Mouse (Mus musculus) midbrain, embryonic 15.5 days (tissue): ENCODE data around the gene Mrtfa. TPM values are rescaled to one million over a fixed set of nuclear protein-coding genes. Genes with fewer than 3 reads are reported as not detected.
A peak's percentile ranks its signal among the peaks of the same experiment; 100 is the strongest.

Source experiments
- ATAC-seq: fragments of 200-750 bp; cut with Nextera tagmentation; replicated peaks from 2 replicates; pipeline ENCODE4 v1.8.0; 2017; ENCODE audit warnings: moderate TSS enrichment
- H3K27ac ChIP-seq: fragments of 300-500 bp; sonication (generic); 2 replicates; pipeline ENCODE4 v1.5.1; 2015; ENCODE audit warnings: mild to moderate bottlenecking, inconsistent platforms
- H3K27me3 ChIP-seq: fragments of 300-500 bp; sonication (generic); replicated peaks from 2 replicates; pipeline ENCODE4 v1.6.1; 2015; ENCODE audit warnings: inconsistent platforms
- H3K36me3 ChIP-seq: fragments of 300-500 bp; sonication (generic); replicated peaks from 2 replicates; pipeline ENCODE4 v1.6.1; 2015; ENCODE audit warnings: inconsistent platforms
- H3K4me1 ChIP-seq: fragments of 300-500 bp; sonication (generic); 2 replicates; pipeline ENCODE4 v1.6.1; 2015; ENCODE audit warnings: inconsistent platforms
- H3K4me2 ChIP-seq: fragments of 300-500 bp; sonication (generic); 2 replicates; pipeline ENCODE4 v1.6.1; 2015; ENCODE audit warnings: inconsistent platforms, mild to moderate bottlenecking, moderate library complexity
- H3K4me3 ChIP-seq: fragments of 300-500 bp; sonication (generic); 2 replicates; pipeline ENCODE4 v1.5.1; 2015; ENCODE audit warnings: mild to moderate bottlenecking, inconsistent platforms
- H3K9ac ChIP-seq: fragments of 300-500 bp; sonication (generic); 2 replicates; pipeline ENCODE4 v1.6.1; 2015; ENCODE audit warnings: mild to moderate bottlenecking, inconsistent platforms
- H3K9me3 ChIP-seq: fragments of 300-500 bp; sonication (generic); 2 replicates; pipeline ENCODE4 v1.6.1; 2016; ENCODE audit warnings: inconsistent platforms
- WGBS: fragments of 180-500 bp; shearing (Covaris S2); methylation state at CpG from one replicate; pipeline ENCODE4 v1.1.7; 2015; ENCODE audit warnings: mixed read lengths; 5-methylcytosine and 5-hydroxymethylcytosine counted together
- polyA plus RNA-seq: library from polyadenylated mRNA; unstranded; fragments of >200 nt; fragmentation: Nextera tagmentation; extraction: Ambion mirVana; gene quantifications from 2 replicates; pipeline ENCODE4 v1.2.1, GENCODE M21; 2015

The Mrtfa gene
- polyA plus RNA-seq, 1 experiment from 2014 or later: 34.4 TPM

DNA sequence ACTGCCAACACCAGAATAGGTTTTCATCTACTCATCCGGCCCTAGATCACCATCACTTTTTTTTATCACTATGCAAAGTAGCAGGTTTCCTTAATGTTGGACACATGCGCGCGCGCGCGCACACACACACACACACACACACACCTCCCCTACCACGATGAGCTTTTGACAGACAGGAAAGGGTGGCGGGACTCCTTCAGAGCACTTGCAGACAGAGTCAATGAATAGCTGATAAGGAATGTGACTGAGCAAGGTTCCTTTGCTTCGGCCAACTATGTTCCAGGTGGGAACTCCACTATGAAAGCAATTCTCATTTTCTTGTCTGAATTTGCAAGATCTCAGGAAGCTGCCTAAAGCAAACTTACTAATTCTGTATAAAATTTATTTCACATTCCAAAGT is 22.7 kb downstream of the Mrtfa start:
- Histone ChIP-seq H3K4me1 (no peaks in the 10 kb centered on the region), H3K4me2 (no peak overlapping the region), H3K9me3 (no peaks in the 10 kb centered on the region), H3K27me3 (no peaks in the 10 kb centered on the region), H3K27ac (no peak overlapping the region), H3K9ac (no peak overlapping the region), H3K4me3 (no peak overlapping the region), H3K36me3 (no peaks in the 10 kb centered on the region)
- WGBS: 94% methylated on average over 10 of the region's 10 CpGs
- ATAC-seq: no peak

- Histone ChIP-seq H3K9ac (no peak overlapping the region), H3K27me3 (no peaks in the 10 kb centered on the region), H3K4me3 (no peak overlapping the region), H3K4me1 (no peaks in the 10 kb centered on the region), H3K4me2 (no peak overlapping the region), H3K9me3 (no peaks in the 10 kb centered on the region), H3K36me3 (no peaks in the 10 kb centered on the region), H3K27ac (no peak overlapping the region)
- ATAC-seq: no peak
- WGBS: 90% methylated on average over 5 of the region's 5 CpGs
Measured at GRCm38 (mm10) chr15:81166291-81166690, 24.3 kb downstream of the Mrtfa start.

DNA sequence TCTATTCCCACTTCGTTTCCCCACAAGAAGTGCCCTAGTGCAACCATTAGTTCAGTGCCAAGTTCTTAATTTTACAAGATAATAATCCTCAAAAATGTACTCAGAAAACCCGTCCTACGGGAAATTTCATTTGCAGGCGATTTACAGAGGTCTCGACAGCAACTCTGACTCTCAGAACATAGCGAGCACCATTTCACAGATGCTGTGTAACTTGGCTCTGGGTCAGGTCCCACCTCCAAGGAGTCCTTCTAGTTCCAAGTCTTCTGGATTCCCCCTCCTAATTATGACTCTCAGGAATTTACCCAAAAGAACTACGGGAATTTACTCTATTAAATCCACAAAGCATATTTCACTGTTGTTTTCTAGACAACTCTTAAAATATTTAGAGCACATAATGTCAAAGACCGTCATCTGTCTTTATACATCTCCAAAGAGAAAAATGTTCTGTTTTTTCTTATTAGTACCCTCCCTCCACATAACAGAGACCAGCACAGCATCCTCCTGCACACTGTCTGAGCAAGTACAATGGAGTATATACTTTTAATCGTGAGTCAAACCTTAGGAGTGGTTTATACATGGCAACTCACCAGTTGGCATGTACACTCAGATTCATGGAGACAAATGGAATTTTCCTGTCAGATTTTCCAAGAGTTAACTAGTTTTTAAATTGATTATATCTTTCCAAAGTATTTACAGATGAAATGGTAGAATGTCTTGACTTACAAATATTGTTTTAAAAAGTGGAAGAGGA is 25.8 kb downstream of the Mrtfa start:
- Histone ChIP-seq H3K27ac (no peak overlapping the region), H3K4me2 (no peak overlapping the region), H3K9me3 (no peaks in the 10 kb centered on the region), H3K9ac (no peak overlapping the region), H3K36me3 (no peaks in the 10 kb centered on the region), H3K4me3 (no peak overlapping the region), H3K27me3 (no peaks in the 10 kb centered on the region), H3K4me1 (no peaks in the 10 kb centered on the region)
- WGBS: 82% methylated on average over 9 of the region's 9 CpGs
- ATAC-seq: no peak

GRCm38 (mm10) chr15:81161571-81161970 is 29.0 kb downstream of the Mrtfa start:
- Histone ChIP-seq H3K36me3 (no peaks in the 10 kb centered on the region), H3K27ac (no peak overlapping the region), H3K27me3 (no peaks in the 10 kb centered on the region), H3K4me1 (no peaks in the 10 kb centered on the region), H3K4me3 (no peak overlapping the region), H3K4me2 (no peak overlapping the region), H3K9me3 (no peaks in the 10 kb centered on the region), H3K9ac (no peak overlapping the region)
- WGBS: 79% methylated on average over 3 of the region's 3 CpGs
- no peak for ATAC-seq

GRCm38 (mm10) chr15:81160677-81161076 is 29.9 kb downstream of the Mrtfa start:
- no peaks in the 10 kb centered on the region for H3K9me3 ChIP-seq
- ATAC-seq: no peak
- H3K36me3 ChIP-seq: no peaks in the 10 kb centered on the region
- H3K4me3 ChIP-seq: no peak overlapping the region
- H3K9ac ChIP-seq: no peak overlapping the region
- H3K4me1 ChIP-seq: no peaks in the 10 kb centered on the region
- no peak overlapping the region for H3K4me2 ChIP-seq
- H3K27me3 ChIP-seq: no peaks in the 10 kb centered on the region
- WGBS: 95% methylated on average over 4 of the region's 4 CpGs
- H3K27ac ChIP-seq: no peak overlapping the region

GRCm38 (mm10) chr15:81159212-81159611 is 31.3 kb downstream of the Mrtfa start:
- H3K4me2 ChIP-seq: no peak overlapping the region
- no peaks in the 10 kb centered on the region for H3K4me1 ChIP-seq
- H3K27ac ChIP-seq: no peak overlapping the region
- WGBS: 87% methylated on average over 7 of the region's 7 CpGs
- H3K36me3 ChIP-seq: no peaks in the 10 kb centered on the region
- H3K9me3 ChIP-seq: no peaks in the 10 kb centered on the region
- no peaks in the 10 kb centered on the region for H3K27me3 ChIP-seq
- H3K4me3 ChIP-seq: no peak overlapping the region
- no peak for ATAC-seq
- H3K9ac ChIP-seq: no peak overlapping the region

GRCm38 (mm10) chr15:81158517-81159120 is 31.9 kb downstream of the Mrtfa start:
- Histone ChIP-seq H3K4me1 (no peaks in the 10 kb centered on the region), H3K27ac (no peak overlapping the region), H3K9ac (no peak overlapping the region), H3K36me3 (no peaks in the 10 kb centered on the region), H3K4me3 (no peak overlapping the region), H3K4me2 (no peak overlapping the region), H3K27me3 (no peaks in the 10 kb centered on the region), H3K9me3 (no peaks in the 10 kb centered on the region)
- WGBS: 84% methylated on average over 7 of the region's 7 CpGs
- no peak for ATAC-seq

- ATAC-seq: no peak
- Histone ChIP-seq H3K36me3 (no peaks in the 10 kb centered on the region), H3K4me1 (no peaks in the 10 kb centered on the region), H3K4me3 (no peak overlapping the region), H3K9ac (no peak overlapping the region), H3K9me3 (no peaks in the 10 kb centered on the region), H3K27ac (no peak overlapping the region), H3K27me3 (no peaks in the 10 kb centered on the region), H3K4me2 (no peak overlapping the region)
- WGBS: 82% methylated on average over 2 of the region's 2 CpGs
Measured at GRCm38 (mm10) chr15:81156453-81156852, 34.1 kb downstream of the Mrtfa start.

DNA sequence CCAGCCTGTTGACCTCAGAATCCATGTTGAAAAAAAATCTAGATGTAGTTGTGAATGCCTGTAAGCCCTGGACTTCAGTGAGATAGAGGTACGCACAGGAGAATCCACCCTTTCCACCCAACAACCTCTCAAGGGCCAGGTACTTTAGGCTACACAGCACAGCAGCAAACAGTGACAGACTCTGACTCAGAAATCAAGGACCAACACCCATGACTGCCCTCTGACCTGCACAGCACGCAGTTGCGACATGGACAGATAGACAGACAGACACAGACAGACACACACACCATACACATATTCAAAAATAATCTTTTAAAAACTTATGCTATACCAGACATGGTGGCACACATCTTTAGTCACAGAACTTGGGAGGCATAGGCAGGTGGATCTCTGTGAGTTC is 34.7 kb downstream of the Mrtfa start:
- Histone ChIP-seq H3K4me1 (no peaks in the 10 kb centered on the region), H3K27ac (no peak overlapping the region), H3K36me3 (no peaks in the 10 kb centered on the region), H3K4me3 (no peak overlapping the region), H3K4me2 (no peak overlapping the region), H3K27me3 (no peaks in the 10 kb centered on the region), H3K9ac (no peak overlapping the region), H3K9me3 (no peaks in the 10 kb centered on the region)
- ATAC-seq: no peak
- over 99% methylated on average over 3 of the region's 3 CpGs for WGBS

- no peak overlapping the region for H3K9ac ChIP-seq
- no peaks in the 10 kb centered on the region for H3K27me3 ChIP-seq
- no peaks in the 10 kb centered on the region for H3K9me3 ChIP-seq
- ATAC-seq: no peak
- H3K4me3 ChIP-seq: no peak overlapping the region
- H3K4me2 ChIP-seq: no peak overlapping the region
- H3K4me1 ChIP-seq: no peaks in the 10 kb centered on the region
- H3K27ac ChIP-seq: no peak overlapping the region
- no peaks in the 10 kb centered on the region for H3K36me3 ChIP-seq
- 76% methylated on average over 2 of the region's 2 CpGs for WGBS
Measured at GRCm38 (mm10) chr15:81154846-81155624, 35.5 kb downstream of the Mrtfa start.

- H3K9ac ChIP-seq: no peak overlapping the region
- no peaks in the 10 kb centered on the region for H3K27me3 ChIP-seq
- no peaks in the 10 kb centered on the region for H3K36me3 ChIP-seq
- no peak for ATAC-seq
- peaks cover 11% of the 10 kb centered on the region for H3K4me1 ChIP-seq
- H3K9me3 ChIP-seq: no peaks in the 10 kb centered on the region
- H3K4me2 ChIP-seq: no peak overlapping the region
- no peak overlapping the region for H3K4me3 ChIP-seq
- WGBS: 63% methylated on average over 11 of the region's 11 CpGs
- H3K27ac ChIP-seq: 0 out of 2 replicates have a peak overlapping the region, but pooled peaks have one; percentile 29
Measured at GRCm38 (mm10) chr15:81141956-81142576, 48.5 kb downstream of the Mrtfa start.

- no peak overlapping the region for H3K9ac ChIP-seq
- no peaks in the 10 kb centered on the region for H3K36me3 ChIP-seq
- WGBS: 82% methylated on average over 5 of the region's 5 CpGs
- H3K27ac ChIP-seq: no peak overlapping the region
- H3K4me1 ChIP-seq: peaks cover 11% of the 10 kb centered on the region
- no peak for ATAC-seq
- no peak overlapping the region for H3K4me2 ChIP-seq
- H3K27me3 ChIP-seq: no peaks in the 10 kb centered on the region
- no peaks in the 10 kb centered on the region for H3K9me3 ChIP-seq
- H3K4me3 ChIP-seq: no peak overlapping the region
Measured at GRCm38 (mm10) chr15:81140004-81140403, 50.6 kb downstream of the Mrtfa start.
